Mouse (Mus musculus): Measurements from ENCODE around the gene Pdzk1ip1. TPM values are rescaled to one million over a fixed set of nuclear protein-coding genes. Genes with fewer than 3 reads are reported as not detected.
A peak's percentile ranks its signal among the peaks of the same experiment; 100 is the strongest.

Pdzk1ip1 gene
- polyA plus RNA-seq, 1 experiment = 8.4 TPM

DNA sequence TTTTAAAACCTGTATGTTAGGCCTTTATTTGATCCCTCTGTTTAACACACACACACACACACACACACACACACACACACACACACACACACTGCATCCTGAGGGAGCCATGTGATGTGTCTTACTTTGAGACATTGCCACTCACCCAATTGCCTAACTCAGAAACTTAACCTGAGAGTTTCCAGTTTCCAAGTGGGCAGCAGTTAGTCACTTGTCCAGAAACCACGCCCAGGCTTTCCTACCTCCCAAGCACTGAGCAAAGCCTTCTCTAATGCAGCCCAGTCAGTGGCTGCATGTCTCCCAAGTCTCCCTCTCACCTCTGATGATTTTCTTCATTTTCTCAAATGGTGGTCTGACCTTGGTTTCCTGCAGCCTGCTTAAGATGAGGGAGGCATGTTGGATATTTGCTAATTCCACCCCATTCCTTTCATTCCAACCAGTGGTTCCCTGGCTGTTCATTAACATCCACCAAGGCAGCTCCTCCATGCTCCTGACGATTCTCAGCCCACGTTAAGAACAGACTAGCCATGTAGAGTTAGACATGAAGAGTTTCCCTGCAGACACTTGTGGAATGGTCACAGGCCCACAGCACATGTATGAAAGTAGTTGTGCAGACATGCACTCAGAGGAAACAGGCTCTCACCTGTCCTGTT, 1.6 kb upstream of the Pdzk1ip1 start:
- peaks cover 4% of the 10 kb centered on the region; the same call in 1 of the 2 replicates for H3K4me1 ChIP-seq (ENCODE audit: control insufficient read depth, insufficient read depth, insufficient read length, low read length)
- H3K36me3 ChIP-seq (ENCODE audit: control insufficient read depth, insufficient read depth, low read length) = no peaks in the 10 kb centered on the region
- no peak overlapping the region for H3K27ac ChIP-seq (ENCODE audit: insufficient read depth, low read depth, low read length)
- H3K27me3 ChIP-seq (ENCODE audit: control insufficient read depth, insufficient read depth, low read length) = no peaks in the 10 kb centered on the region
- TF ChIP-seq POLR2A (IDR thresholded peaks at IDR 0.05; ENCODE audit: low read depth, low read length) = no peak
- no peak for TF ChIP-seq CTCF (IDR thresholded peaks at IDR 0.05; ENCODE audit: extremely low read depth, insufficient read length, insufficient replicate concordance, low read depth, low read length)
- WGBS = 58% methylated on average over 3 of the region's 3 CpGs
- no peak overlapping the region for H3K4me3 ChIP-seq (ENCODE audit: low read depth, low read length)

- TF ChIP-seq CTCF (IDR thresholded peaks at IDR 0.05; ENCODE audit: extremely low read depth, insufficient read length, insufficient replicate concordance, low read depth, low read length) (no peak), POLR2A (IDR thresholded peaks at IDR 0.05; ENCODE audit: low read depth, low read length) (no peak)
- WGBS = 36% methylated on average over 2 of the region's 2 CpGs
- Histone ChIP-seq H3K4me3 (ENCODE audit: low read depth, low read length) (no peak overlapping the region), H3K36me3 (ENCODE audit: control insufficient read depth, insufficient read depth, low read length) (no peaks in the 10 kb centered on the region), H3K27me3 (ENCODE audit: control insufficient read depth, insufficient read depth, low read length) (0 out of 2 replicates have a peak, but pooled peaks cover under 1% of the 10 kb centered on the region), H3K4me1 (ENCODE audit: control insufficient read depth, insufficient read depth, insufficient read length, low read length) (peaks cover 6% of the 10 kb centered on the region), H3K27ac (ENCODE audit: insufficient read depth, low read depth, low read length) (no peak overlapping the region)
Measured at GRCm38 (mm10) chr4:115090592-115090991, 2.1 kb downstream of the Pdzk1ip1 start.

DNA sequence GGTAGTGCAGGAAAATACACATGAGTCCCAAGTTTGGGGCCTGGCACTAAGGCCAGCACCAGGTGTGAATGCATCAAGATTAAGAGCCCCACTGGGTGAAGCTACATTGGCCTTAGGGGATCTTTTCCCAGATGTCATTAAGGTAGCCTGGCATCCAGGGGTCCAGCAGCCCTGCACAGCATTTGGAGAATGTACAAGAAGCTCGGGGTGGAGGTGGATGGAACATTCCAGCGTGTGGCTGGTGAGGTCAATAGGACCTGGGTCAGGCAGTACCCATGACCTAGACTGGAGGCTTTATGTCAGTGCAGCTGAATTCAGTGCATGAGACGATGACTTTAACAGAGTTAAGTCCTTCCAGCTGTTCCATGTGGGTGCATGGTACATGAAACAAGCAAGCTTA, 3.3 kb downstream of the Pdzk1ip1 start:
- Histone ChIP-seq H3K4me3 (ENCODE audit: low read depth, low read length) (no peak overlapping the region), H3K36me3 (ENCODE audit: control insufficient read depth, insufficient read depth, low read length) (no peaks in the 10 kb centered on the region), H3K4me1 (ENCODE audit: control insufficient read depth, insufficient read depth, insufficient read length, low read length) (peaks cover 12% of the 10 kb centered on the region), H3K27ac (ENCODE audit: insufficient read depth, low read depth, low read length) (no peak overlapping the region), H3K27me3 (ENCODE audit: control insufficient read depth, insufficient read depth, low read length) (0 out of 2 replicates have a peak, but pooled peaks cover 3% of the 10 kb centered on the region)
- no peak for TF ChIP-seq POLR2A (IDR thresholded peaks at IDR 0.05; ENCODE audit: low read depth, low read length)
- TF ChIP-seq CTCF (IDR thresholded peaks at IDR 0.05; ENCODE audit: extremely low read depth, insufficient read length, insufficient replicate concordance, low read depth, low read length) = no peak
- WGBS = 86% methylated on average over 3 of the region's 3 CpGs

DNA sequence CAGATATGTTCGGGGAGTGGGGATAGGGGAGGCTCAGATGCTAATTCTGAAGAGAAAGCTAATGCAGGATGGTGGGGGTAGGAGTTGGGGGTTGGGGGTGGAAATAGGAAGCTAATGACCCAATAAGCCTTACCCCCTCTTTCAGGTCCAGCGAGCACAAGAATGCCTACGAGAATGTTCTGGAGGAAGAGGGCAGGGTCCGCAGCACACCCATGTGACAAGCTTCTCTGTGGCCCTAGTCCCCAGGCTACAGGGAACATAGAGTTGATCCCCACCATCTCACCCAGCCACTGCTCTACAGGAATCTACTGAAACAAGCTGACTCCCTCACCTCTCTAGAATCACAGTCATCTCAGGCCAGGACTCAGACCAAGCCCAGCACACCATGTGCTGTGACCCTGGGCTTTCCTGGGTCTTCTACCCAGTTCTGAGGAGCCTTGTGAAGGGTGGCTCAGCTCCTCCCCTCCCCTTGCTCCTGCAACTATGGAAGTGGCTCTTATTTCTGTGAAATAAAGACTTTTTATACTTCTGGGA, 4.9 kb downstream of the Pdzk1ip1 start:
- H3K4me3 ChIP-seq (ENCODE audit: low read depth, low read length) = no peak overlapping the region
- H3K27ac ChIP-seq (ENCODE audit: insufficient read depth, low read depth, low read length) = no peak overlapping the region
- 89% methylated on average over 4 of the region's 4 CpGs for WGBS
- H3K4me1 ChIP-seq (ENCODE audit: control insufficient read depth, insufficient read depth, insufficient read length, low read length) = peaks cover 11% of the 10 kb centered on the region
- no peaks in the 10 kb centered on the region for H3K36me3 ChIP-seq (ENCODE audit: control insufficient read depth, insufficient read depth, low read length)
- 0 out of 2 replicates have a peak, but pooled peaks cover 3% of the 10 kb centered on the region for H3K27me3 ChIP-seq (ENCODE audit: control insufficient read depth, insufficient read depth, low read length)
- TF ChIP-seq CTCF (IDR thresholded peaks at IDR 0.05; ENCODE audit: extremely low read depth, insufficient read length, insufficient replicate concordance, low read depth, low read length) = no peak
- TF ChIP-seq POLR2A (IDR thresholded peaks at IDR 0.05; ENCODE audit: low read depth, low read length) = no peak

- WGBS = 89% methylated on average over 2 of the region's 2 CpGs
- TF ChIP-seq CTCF (IDR thresholded peaks at IDR 0.05; ENCODE audit: extremely low read depth, insufficient read length, insufficient replicate concordance, low read depth, low read length) (no peak), POLR2A (IDR thresholded peaks at IDR 0.05; ENCODE audit: low read depth, low read length) (no peak)
Measured at GRCm38 (mm10) chr4:115094056-115094455, 5.5 kb downstream of the Pdzk1ip1 start.

DNA sequence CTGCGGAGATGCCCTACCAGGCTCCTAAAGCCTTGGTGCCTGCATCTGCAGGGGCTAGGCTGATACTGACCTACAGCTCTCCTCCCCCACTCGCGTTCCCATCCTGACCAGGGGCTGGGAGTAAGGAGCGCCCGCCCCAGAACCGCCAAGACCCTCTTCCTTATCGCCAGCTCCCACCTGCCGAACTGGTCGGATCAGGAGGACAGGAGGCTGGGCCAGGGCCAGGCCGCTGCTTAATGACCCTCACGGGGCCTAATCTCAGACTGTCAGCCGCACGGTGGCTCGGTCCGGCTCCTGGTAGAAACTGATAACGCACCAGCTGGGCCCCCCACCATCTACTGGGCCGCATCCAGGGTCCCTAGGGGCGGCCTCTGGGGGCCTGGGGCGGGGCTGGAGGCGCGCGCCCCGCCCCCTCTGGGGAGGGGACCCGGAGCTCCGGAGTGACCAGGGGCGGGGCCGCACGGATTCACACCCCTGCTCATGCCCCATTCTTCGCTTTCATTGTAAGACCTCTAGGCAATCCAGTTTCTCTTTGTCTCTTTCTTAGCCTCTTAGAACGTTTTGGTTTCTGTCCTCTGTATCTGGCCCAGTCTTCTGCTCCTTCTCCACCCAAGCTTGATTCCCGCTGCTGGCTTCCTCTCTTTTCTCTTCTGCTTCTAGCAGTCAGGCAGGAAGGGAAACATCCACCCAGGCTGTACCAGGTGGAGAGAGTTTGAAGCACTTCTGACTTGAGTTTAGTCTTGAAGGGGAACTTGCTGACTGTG, 7.3 kb downstream of the Pdzk1ip1 start:
- TF ChIP-seq CTCF (IDR thresholded peaks at IDR 0.05; ENCODE audit: extremely low read depth, insufficient read length, insufficient replicate concordance, low read depth, low read length) = no peak
- no peak for TF ChIP-seq POLR2A (IDR thresholded peaks at IDR 0.05; ENCODE audit: low read depth, low read length)
- H3K27ac ChIP-seq (ENCODE audit: insufficient read depth, low read depth, low read length) = no peak overlapping the region
- 2% methylated on average over 31 of the region's 31 CpGs for WGBS
- H3K4me3 ChIP-seq (ENCODE audit: low read depth, low read length) = peak overlapping the region; percentile 44
- H3K4me1 ChIP-seq (ENCODE audit: control insufficient read depth, insufficient read depth, insufficient read length, low read length) = peaks cover 8% of the 10 kb centered on the region
- no peaks in the 10 kb centered on the region for H3K36me3 ChIP-seq (ENCODE audit: control insufficient read depth, insufficient read depth, low read length)
- H3K27me3 ChIP-seq (ENCODE audit: control insufficient read depth, insufficient read depth, low read length) = 0 out of 2 replicates have a peak, but pooled peaks cover 3% of the 10 kb centered on the region

More at GRCm38 (mm10) chr4:115094056-115094455, 5.5 kb downstream of the Pdzk1ip1 start:
- Histone ChIP-seq H3K4me1 (ENCODE audit: control insufficient read depth, insufficient read depth, insufficient read length, low read length) (peaks cover 9% of the 10 kb centered on the region), H3K27ac (ENCODE audit: insufficient read depth, low read depth, low read length) (no peak overlapping the region), H3K27me3 (ENCODE audit: control insufficient read depth, insufficient read depth, low read length) (0 out of 2 replicates have a peak, but pooled peaks cover 3% of the 10 kb centered on the region), H3K36me3 (ENCODE audit: control insufficient read depth, insufficient read depth, low read length) (no peaks in the 10 kb centered on the region), H3K4me3 (ENCODE audit: low read depth, low read length) (no peak overlapping the region)

Measured in small intestine, adult 2 months (tissue).